Mouse (Mus musculus) adrenal gland, adult 8-10 months (tissue): ENCODE data around the gene Chek1. TPM values are rescaled to one million over a fixed set of nuclear protein-coding genes. Genes with fewer than 3 reads are reported as not detected.
A peak's percentile ranks its signal among the peaks of the same experiment; 100 is the strongest.

Experiments used
- DNase-seq: peaks from one replicate; pipeline ENCODE4 v3.0.0; 2022
- total RNA-seq, 4 experiments: library from RNA; stranded (reverse); gene quantifications; 2 replicates each; pipeline ENCODE4 v1.2.4; 2022

Gene Chek1
- total RNA-seq = 1 to 10 TPM; 2.1 to 3.6 (median 2.9) TPM

DNA sequence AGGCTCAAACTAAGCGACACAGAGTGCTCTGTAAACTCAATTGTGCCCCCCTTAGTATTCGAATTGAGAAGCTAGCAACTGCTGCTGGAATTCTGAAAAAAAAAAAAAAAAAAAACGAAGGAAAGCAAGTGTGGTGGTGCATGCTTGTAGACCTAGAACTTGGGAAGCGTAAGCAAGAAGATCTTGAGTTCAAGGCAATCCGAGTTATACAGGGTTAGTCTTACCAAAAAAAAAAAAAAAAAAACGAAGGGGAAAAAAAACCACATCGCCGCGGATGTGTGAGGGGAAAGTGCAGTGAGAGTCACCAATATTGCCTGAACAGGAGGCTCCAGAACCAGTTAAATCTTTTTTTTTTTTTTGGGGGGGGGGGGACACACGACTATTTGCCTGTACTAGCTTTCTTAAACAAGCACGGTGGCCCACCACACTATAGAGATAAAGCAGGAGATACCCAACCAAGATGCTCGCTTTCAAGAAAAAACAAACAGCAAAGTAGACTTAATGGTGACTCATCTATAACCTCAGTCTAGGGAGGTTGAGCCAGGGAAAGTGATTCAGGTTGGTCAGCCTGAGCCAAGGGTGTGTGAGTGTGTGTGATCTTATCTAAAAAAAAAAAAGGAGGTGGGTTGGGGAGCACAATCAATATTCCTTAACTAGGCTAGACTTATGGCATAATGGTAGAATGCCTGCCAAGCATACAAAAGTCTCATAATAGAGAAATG, at the start of gene Chek1:
Gene Chek1, minus strand, starts transcription at position 32 of the 722 bp plus-strand sequence.
- DNase-seq = no peak

- DNase-seq = no peak
These were observed 42.2 kb upstream of the Chek1 start for GRCm38 (mm10) chr9:36769048-36769413.

- DNase-seq = peak; percentile 49
These were observed 41.5 kb upstream of the Chek1 start for GRCm38 (mm10) chr9:36768156-36769047.

DNA sequence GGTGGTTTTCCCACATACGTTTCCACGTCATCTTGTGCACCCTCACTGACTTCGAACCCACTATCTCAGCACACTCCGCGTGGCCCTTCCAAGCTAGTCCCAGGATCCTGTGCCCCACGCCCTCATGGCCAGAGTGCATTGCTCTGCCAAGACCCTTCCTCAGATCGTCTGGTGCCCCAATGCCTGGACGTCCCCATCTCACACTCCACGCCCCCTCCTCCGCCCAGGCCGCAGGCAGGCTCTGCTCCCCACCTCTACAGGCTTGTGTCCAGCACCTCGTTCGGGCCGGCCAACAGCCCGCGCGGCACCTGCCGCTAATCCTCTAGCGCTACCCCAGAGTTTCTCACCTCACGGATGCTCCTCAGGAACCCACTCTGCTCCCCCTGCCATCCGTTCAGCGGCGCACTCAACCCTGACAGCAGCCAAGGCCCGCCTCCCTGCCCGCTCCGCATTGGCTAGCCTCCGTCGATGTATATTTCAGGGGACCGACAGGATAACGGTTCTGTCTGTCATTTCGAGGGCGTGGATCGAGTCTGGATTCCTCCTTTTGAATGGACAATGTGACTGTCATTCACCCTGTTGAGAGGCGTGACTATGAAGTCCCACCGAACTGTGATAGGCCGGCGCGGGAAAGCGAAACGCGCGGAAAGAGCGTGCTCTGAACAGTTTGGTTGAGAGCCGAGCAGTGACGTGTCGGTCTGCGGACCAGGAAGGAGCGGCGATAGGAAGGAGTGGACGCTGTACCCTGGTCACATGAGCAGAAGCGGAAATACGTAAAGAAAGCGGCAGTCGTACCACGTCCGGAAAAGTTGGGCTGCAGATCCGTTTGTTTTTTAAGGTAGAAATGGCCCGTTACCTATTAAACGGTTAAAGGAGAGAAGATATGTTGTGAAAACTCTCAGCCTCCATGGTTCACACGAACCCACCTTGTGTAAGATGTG, 40.6 kb upstream of the Chek1 start, which contains the start of gene Stt3a:
Gene Stt3a, minus strand, starts transcription at position 477 of the 941 bp plus-strand sequence.
- DNase-seq = peak; percentile 99

DNA sequence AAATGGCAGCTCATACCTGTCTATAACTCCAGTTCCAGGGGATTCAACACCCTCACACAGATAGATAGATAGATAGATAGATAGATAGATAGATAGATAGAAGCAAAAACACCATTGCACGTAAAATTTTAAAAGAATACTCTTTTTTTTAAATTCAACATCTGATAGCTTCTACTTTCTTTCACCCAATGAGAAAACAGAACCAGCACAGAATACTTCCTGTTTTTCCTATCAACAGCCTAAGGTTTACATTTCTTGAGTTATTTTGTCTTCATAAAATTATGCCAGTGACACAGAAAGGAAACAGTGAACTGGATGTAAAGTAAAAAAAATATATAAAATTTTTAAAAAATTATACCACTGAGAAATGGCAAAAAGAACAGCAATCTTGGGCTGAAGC, 37.5 kb upstream of the Chek1 start:
- DNase-seq = no peak

DNA sequence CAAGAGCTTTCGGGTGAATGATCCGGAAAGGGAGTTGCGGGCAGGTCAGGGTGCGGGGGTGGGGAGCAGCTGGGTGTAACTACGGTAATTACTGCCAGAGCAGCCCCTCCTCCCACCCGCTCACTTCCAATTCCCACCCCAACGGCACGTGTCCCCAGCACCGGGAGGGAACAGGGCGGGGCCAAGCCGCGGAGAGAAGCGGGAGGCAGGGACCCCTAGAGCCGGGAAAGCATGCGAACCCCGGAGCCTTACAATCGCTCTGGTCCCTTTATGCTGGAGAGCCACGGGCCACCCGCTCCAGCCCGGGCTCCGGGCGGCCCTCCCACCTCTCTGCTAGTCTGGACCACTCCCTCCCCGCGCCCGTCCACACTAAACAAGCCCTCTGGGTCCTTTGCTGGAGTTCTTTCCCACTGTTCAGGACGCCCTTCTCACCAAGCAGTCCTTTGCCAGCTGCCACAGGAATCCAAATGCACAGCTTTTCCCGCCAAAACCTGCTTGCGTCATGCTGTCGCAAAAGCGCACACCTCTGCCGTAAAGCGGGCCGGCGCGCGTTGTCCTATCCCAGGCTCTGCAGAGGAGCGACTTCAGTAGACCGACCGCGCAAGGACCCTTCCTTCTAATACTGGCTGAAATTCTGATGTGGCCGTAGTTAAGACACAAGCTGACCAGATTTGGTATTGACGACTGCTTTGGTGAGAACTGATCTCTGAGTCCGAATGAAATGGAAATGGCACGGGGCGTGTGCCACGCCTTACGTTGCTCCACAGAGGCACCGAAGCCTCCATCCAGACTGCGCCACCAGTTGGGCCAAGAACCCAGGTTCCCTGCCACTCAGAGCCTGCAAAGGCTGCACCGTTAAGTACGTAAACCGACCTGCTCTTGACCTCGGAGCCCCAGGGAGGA, 483 bp downstream of the Chek1 start:
- peak; percentile 85 for DNase-seq

GRCm38 (mm10) chr9:36716624-36717023, 10.2 kb downstream of the Chek1 start:
- DNase-seq = no peak

DNA sequence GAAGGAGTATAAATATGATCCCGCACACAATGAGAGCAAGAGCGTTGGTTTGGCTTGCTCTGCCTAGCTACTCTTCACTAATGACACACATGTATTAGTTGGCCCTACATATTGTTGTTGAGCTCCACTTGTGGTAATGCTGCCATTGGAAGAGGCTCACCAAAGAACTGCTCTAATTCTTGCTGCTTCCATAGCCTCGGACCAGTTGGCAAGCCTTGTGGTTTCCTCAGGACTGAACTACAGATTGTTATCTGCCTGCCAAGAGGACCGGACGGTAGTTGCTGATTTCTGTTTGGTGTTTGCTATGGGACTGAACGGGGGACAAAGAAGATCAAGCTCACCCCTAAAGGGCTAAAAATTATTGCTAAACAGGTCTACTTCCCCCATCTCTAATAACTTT, 19.6 kb downstream of the Chek1 start:
- DNase-seq = no peak

- DNase-seq = no peak
These were observed 20.9 kb downstream of the Chek1 start for GRCm38 (mm10) chr9:36705923-36706322.

GRCm38 (mm10) chr9:36694276-36694675, 32.6 kb downstream of the Chek1 start:
- no peak for DNase-seq

- DNase-seq = no peak
These were observed 33.9 kb downstream of the Chek1 start, which contains the start of gene Acrv1 for GRCm38 (mm10) chr9:36692920-36693319. Gene Acrv1 (plus strand): TSS chr9:36693220.

DNA sequence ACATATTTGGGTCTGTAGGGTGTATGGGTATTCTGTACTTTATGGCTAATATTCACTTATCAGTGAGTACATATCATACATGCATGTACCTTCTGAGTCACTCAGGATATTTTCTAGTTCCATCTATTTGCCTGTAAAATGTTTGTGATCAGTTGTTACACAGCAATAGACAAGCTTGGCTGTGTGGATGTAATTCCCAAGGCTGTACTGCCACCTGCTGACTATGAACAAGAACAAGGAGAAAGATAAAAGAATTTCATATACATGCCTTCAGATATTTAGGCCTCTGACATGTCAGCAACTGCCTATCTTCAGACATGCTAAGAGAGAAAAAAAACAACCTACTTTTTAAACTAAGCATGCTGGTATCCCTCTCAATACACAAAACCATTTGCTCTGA, 39.5 kb downstream of the Chek1 start:
- no peak for DNase-seq

DNA sequence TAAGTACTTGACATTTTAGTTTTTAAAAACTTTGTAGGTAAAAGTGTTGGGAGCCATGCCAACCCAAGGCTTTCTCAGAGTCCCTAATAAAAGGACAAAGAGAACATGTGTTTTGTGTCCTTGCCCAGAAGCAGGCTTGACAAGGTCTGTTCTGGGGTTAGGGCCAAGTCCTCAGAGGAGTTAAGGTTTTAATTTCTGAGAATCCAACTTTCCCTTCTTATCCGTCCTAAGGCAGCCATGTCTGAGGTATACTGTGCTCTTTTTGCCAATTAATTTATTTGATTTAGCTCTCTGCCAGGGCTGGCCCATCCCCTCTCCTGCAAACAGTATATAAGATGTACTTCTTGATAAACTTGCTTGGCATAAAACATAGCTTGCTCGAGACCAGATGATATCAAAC, 45.4 kb downstream of the Chek1 start:
- DNase-seq = no peak

Other genes with a start within 250 kb of the Chek1 start
- not detected for gene Gm5615, start 185.1 kb downstream of the Chek1 start, total RNA-seq
- not detected for gene Gm17689, start 144.4 kb downstream of the Chek1 start, total RNA-seq
- not detected for gene A630095E13Rik, start 83.7 kb downstream of the Chek1 start, total RNA-seq
- not detected for gene Acrv1, start 33.8 kb downstream of the Chek1 start, total RNA-seq
- gene Stt3a, start 40.6 kb upstream of the Chek1 start, total RNA-seq = 100 to 1,000 TPM; 245 to 300 (median 274) TPM
- gene Ei24, start 70.3 kb upstream of the Chek1 start, total RNA-seq = 100 to 1,000 TPM; 117 to 124 (median 122) TPM
- 10 to 100 TPM in 1 of 4 experiments, 1 to 10 TPM in 3; 5.7 to 10.3 (median 7.5) TPM for gene Fez1, start 94.8 kb upstream of the Chek1 start, total RNA-seq